Mouse (Mus musculus) stomach, embryonic 16.5 days (tissue): ENCODE data around the gene Gm20825. TPM values are rescaled to one million over a fixed set of nuclear protein-coding genes. Genes with fewer than 3 reads are reported as not detected.
"Not testable (repeated sequence)": the region's sequence is repeated elsewhere in the genome, so short reads cannot be mapped to it uniquely, and the experiment has no call there.

Experiments
- ATAC-seq: fragments of 200-750 bp; cut with Nextera tagmentation; 2 replicates; pipeline ENCODE4 v1.8.0; 2017; ENCODE audit warnings: moderate number of reproducible peaks, moderate TSS enrichment; ENCODE audit not compliant: insufficient read depth, low FRiP score
- H3K27ac ChIP-seq: fragments of 300-500 bp; sonication (generic); 2 replicates; pipeline ENCODE4 v1.5.1; 2014; ENCODE audit warnings: low read length
- H3K27me3 ChIP-seq: fragments of 300-500 bp; sonication (generic); 2 replicates; pipeline ENCODE4 v1.6.1; 2014; ENCODE audit warnings: low read length, control low read depth, mixed read lengths; ENCODE audit not compliant: control insufficient read depth, insufficient read depth
- H3K36me3 ChIP-seq: fragments of 300-500 bp; sonication (generic); 2 replicates; pipeline ENCODE4 v1.6.1; 2014; ENCODE audit warnings: low read length; ENCODE audit not compliant: control insufficient read depth, insufficient read depth
- H3K4me1 ChIP-seq: fragments of 300-500 bp; sonication (generic); 2 replicates; pipeline ENCODE4 v1.6.1; 2014; ENCODE audit warnings: low read length, control low read depth, mixed read lengths; ENCODE audit not compliant: control insufficient read depth, insufficient read depth
- H3K4me2 ChIP-seq: fragments of 300-500 bp; sonication (generic); 2 replicates; pipeline ENCODE4 v1.6.1; 2014; ENCODE audit warnings: low read depth, low read length, mixed read lengths
- H3K4me3 ChIP-seq: fragments of 300-500 bp; sonication (generic); replicated peaks from 2 replicates; pipeline ENCODE4 v1.5.1; 2014; ENCODE audit warnings: mild to moderate bottlenecking, low read length
- H3K9ac ChIP-seq: fragments of 300-500 bp; sonication (generic); 2 replicates; pipeline ENCODE4 v1.6.1; 2014; ENCODE audit warnings: low read length
- H3K9me3 ChIP-seq: fragments of 300-500 bp; sonication (generic); replicated peaks from 2 replicates; pipeline ENCODE4 v1.6.1; 2016; ENCODE audit warnings: low read length, control low read depth; ENCODE audit not compliant: control insufficient read depth
- WGBS: fragments of 180-500 bp; shearing (Covaris S2); extraction: QIAGEN DNeasy Blood & Tissue Kit; methylation state at CpG from one replicate; pipeline ENCODE4 v1.1.7; 2014; 5-methylcytosine and 5-hydroxymethylcytosine counted together
- polyA plus RNA-seq: library from polyadenylated mRNA; unstranded; fragments of >200 nt; fragmentation: Nextera tagmentation; extraction: Ambion mirVana; gene quantifications from 2 replicates; pipeline ENCODE4 v1.2.1, GENCODE M21; 2015

Gm20825 gene
- polyA plus RNA-seq: not detected in 2 replicates

- H3K27ac ChIP-seq, H3K4me2 ChIP-seq, H3K36me3 ChIP-seq, H3K4me3 ChIP-seq, H3K4me1 ChIP-seq, H3K9ac ChIP-seq, ATAC-seq, H3K27me3 ChIP-seq, H3K9me3 ChIP-seq: not testable (repeated sequence)
- WGBS: 67% methylated on average over 2 of the region's 4 CpGs
Measured at GRCm38 (mm10) chrY:8071407-8071806, at the start of gene Gm20825. Gm20825 (minus strand) TSS chrY:8071507.

Other genes with a start within 250 kb of the Gm20825 start
- gene Gm29049, start 74.3 kb downstream of the Gm20825 start, polyA plus RNA-seq: not detected in 2 replicates
- not detected in 2 replicates for gene Gm20824, start 186.4 kb upstream of the Gm20825 start, polyA plus RNA-seq